Mouse (Mus musculus): ENCODE data around the gene Hoxc9. TPM values are rescaled to one million over a fixed set of nuclear protein-coding genes. Genes with fewer than 3 reads are reported as not detected.

The Hoxc9 gene
- polyA plus RNA-seq, 1 experiment from 2014 or later: 0.16 TPM

DNA sequence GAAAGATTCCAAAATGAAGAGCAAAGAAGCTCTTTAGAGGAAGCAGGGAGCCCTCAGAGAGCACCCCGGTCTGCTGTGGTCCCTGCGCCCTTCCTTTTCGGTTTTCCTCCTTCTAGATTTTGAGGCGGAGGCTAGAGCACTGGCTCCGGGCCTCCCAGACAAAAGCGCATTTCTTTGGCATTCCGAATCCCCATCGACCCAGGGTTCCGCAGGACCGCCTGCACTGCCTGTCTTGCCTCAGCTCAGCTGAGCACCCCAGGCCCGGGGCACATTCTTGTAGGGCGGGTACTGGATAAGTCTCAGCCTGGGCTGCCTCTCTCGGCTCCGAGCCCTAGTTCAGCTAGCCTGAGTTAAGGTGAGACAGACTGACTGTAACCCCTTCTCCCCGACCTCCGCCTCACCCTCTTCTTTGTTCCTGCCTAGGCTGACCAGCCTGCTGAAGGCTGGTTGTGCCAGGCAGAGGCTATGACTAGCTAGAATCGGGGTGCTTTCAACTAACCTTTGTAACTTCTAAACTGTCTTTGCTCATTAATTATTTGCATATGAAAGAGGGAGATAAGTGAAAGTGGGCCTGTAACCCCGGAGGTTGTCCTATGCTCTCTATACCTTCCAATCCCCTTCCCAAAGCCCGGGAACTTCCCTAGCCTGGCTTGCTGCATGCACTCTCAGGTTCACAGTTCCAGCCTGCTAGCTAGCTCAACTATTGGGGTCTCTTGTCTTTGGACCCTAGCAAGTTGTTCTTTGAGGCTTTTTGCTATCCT is 39.3 kb downstream of the Hoxc9 start:
- peak overlapping the region; percentile 62 for H3K4me2 ChIP-seq (ENCODE audit: low read length)
- no peak for ATAC-seq
- peaks cover 65% of the 10 kb centered on the region for H3K27me3 ChIP-seq (replicated peaks; ENCODE audit: control insufficient read depth, insufficient read depth, low read length)
- WGBS: 7% methylated on average over 19 of the region's 19 CpGs
- peaks cover 3% of the 10 kb centered on the region for H3K4me1 ChIP-seq (ENCODE audit: control insufficient read depth, insufficient read depth, low read depth, low read length)
- H3K36me3 ChIP-seq (ENCODE audit: control insufficient read depth, insufficient read depth, low read length): no peaks in the 10 kb centered on the region
- peak overlapping the region; percentile 73 for H3K27ac ChIP-seq (ENCODE audit: low read depth, low read length)
- peak overlapping the region; percentile 66 for H3K9ac ChIP-seq (ENCODE audit: low read depth, low read length)
- peak overlapping the region; percentile 41 for H3K4me3 ChIP-seq (ENCODE audit: low read length)
- H3K9me3 ChIP-seq (ENCODE audit: control insufficient read depth, low read length): no peaks in the 10 kb centered on the region

DNA sequence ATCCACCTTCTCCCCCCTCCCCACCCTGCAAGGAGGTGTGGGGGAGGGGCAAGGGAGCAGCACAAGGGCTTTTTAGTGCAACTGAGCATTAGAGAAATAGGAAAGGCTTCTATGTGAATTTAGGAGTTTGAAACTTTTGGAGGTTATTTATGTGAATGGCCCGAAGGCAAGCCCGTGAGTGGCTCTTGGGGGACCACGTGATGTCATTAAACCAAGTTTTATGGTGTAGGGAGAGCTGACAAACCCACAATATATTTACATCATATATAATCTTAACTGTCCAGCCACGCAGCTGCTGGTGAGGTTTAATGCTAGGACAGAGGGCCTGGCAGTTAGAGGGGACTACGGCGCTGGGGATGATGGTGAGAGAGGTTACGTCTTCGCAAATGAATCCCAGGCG is 42.4 kb downstream of the Hoxc9 start, which contains the start of gene Hoxc4:
TSS of gene Hoxc4 (plus strand) at position 299 of the 400 bp plus-strand sequence.
- Histone ChIP-seq H3K27ac (ENCODE audit: low read depth, low read length) (peak within 1 kb of the TSS; percentile 21; the same call in 1 of the 2 replicates), H3K4me3 (ENCODE audit: low read length) (no peak within 1 kb of the TSS), H3K36me3 (ENCODE audit: control insufficient read depth, insufficient read depth, low read length) (no peaks in the 10 kb centered on the region), H3K9me3 (ENCODE audit: control insufficient read depth, low read length) (no peaks in the 10 kb centered on the region), H3K4me2 (ENCODE audit: low read length) (no peak within 1 kb of the TSS), H3K27me3 (replicated peaks; ENCODE audit: control insufficient read depth, insufficient read depth, low read length) (peaks cover 64% of the 10 kb centered on the region), H3K4me1 (ENCODE audit: control insufficient read depth, insufficient read depth, low read depth, low read length) (peaks cover 3% of the 10 kb centered on the region), H3K9ac (ENCODE audit: low read depth, low read length) (no peak within 1 kb of the TSS)
- 18% methylated on average over 9 of the region's 9 CpGs for WGBS
- no peak for ATAC-seq

DNA sequence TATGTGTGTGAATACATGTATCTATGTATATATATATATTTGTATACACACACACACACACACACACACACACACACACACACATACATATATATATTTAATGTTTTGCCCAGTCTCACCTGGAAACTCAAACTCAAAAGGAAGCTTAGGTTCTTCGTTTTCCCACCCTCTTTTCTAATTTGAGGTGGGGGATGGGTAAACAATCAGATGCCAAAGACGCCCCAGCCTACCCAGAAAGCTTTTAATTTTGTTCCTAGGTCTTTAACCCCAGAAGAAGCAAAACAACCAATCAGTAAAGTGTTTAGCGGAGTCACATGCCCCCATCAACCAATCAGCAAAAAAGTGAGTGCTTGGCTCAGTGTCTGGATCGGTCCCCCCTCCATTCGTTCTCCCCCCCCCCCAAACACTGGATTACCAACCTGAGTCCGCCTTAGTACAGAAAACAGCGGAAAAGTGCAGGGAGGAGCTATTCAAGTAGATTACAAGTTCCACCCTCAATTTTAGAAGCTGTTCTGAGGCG is 44.7 kb downstream of the Hoxc9 start:
- Histone ChIP-seq H3K9me3 (ENCODE audit: control insufficient read depth, low read length) (no peaks in the 10 kb centered on the region), H3K4me2 (ENCODE audit: low read length) (peak overlapping the region; percentile 38), H3K4me1 (ENCODE audit: control insufficient read depth, insufficient read depth, low read depth, low read length) (no peaks in the 10 kb centered on the region), H3K27ac (ENCODE audit: low read depth, low read length) (no peak overlapping the region), H3K9ac (ENCODE audit: low read depth, low read length) (no peak overlapping the region), H3K36me3 (ENCODE audit: control insufficient read depth, insufficient read depth, low read length) (no peaks in the 10 kb centered on the region), H3K27me3 (replicated peaks; ENCODE audit: control insufficient read depth, insufficient read depth, low read length) (peaks cover 65% of the 10 kb centered on the region), H3K4me3 (ENCODE audit: low read length) (peak overlapping the region; percentile 19)
- 2% methylated on average over 8 of the region's 8 CpGs for WGBS
- ATAC-seq: no peak

DNA sequence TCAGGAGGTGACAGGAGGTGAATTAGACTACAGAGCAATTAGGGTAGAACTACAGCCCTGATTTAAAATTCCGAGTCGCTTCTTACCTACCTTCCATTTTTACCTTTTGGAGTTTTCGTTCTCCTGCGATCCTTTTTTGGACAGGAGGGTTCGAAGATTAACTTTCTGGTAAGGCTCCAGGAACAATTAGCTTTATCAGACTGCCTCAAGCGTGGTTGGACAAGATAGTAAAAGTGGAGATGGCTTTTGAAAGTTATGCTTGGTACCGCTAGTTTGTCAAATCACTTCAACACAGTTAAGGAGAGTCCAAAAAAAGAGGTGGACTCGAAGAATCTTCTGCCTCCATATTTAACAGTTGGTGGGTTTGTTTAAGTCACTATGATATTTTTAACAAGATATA is 45.3 kb downstream of the Hoxc9 start:
- Histone ChIP-seq H3K4me2 (ENCODE audit: low read length) (peak overlapping the region; percentile 38), H3K27me3 (replicated peaks; ENCODE audit: control insufficient read depth, insufficient read depth, low read length) (peaks cover 62% of the 10 kb centered on the region), H3K36me3 (ENCODE audit: control insufficient read depth, insufficient read depth, low read length) (no peaks in the 10 kb centered on the region), H3K9me3 (ENCODE audit: control insufficient read depth, low read length) (no peaks in the 10 kb centered on the region), H3K9ac (ENCODE audit: low read depth, low read length) (no peak overlapping the region), H3K4me1 (ENCODE audit: control insufficient read depth, insufficient read depth, low read depth, low read length) (no peaks in the 10 kb centered on the region), H3K27ac (ENCODE audit: low read depth, low read length) (no peak overlapping the region), H3K4me3 (ENCODE audit: low read length) (no peak overlapping the region)
- no peak for ATAC-seq
- 8% methylated on average over 8 of the region's 8 CpGs for WGBS

DNA sequence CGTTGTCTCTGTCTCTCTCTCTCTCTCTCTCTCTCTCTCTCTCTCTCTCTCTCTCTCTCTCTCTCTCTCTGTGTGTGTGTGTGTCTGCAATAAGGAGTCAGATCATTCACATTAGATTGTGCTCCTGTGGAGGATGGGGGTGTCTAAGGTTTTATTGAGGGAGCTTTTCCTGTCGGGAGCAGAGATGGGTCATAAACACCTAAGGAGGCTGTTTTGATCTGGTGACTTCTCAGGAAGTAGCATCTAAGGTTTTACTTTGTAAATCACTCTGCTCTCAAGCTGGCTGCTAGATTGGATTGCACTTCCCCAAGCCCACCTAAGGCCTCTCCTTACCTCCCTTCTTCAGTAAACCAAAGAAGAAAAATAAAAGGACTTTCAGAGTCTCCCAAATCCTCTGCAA is 47.9 kb downstream of the Hoxc9 start:
- Histone ChIP-seq H3K4me3 (ENCODE audit: low read length) (no peak overlapping the region), H3K27ac (ENCODE audit: low read depth, low read length) (no peak overlapping the region), H3K4me1 (ENCODE audit: control insufficient read depth, insufficient read depth, low read depth, low read length) (no peaks in the 10 kb centered on the region), H3K36me3 (ENCODE audit: control insufficient read depth, insufficient read depth, low read length) (no peaks in the 10 kb centered on the region), H3K9ac (ENCODE audit: low read depth, low read length) (no peak overlapping the region), H3K9me3 (ENCODE audit: control insufficient read depth, low read length) (no peaks in the 10 kb centered on the region), H3K4me2 (ENCODE audit: low read length) (no peak overlapping the region), H3K27me3 (replicated peaks; ENCODE audit: control insufficient read depth, insufficient read depth, low read length) (peaks cover 58% of the 10 kb centered on the region)
- WGBS: 7% methylated on average over 2 of the region's 2 CpGs
- no peak for ATAC-seq

DNA sequence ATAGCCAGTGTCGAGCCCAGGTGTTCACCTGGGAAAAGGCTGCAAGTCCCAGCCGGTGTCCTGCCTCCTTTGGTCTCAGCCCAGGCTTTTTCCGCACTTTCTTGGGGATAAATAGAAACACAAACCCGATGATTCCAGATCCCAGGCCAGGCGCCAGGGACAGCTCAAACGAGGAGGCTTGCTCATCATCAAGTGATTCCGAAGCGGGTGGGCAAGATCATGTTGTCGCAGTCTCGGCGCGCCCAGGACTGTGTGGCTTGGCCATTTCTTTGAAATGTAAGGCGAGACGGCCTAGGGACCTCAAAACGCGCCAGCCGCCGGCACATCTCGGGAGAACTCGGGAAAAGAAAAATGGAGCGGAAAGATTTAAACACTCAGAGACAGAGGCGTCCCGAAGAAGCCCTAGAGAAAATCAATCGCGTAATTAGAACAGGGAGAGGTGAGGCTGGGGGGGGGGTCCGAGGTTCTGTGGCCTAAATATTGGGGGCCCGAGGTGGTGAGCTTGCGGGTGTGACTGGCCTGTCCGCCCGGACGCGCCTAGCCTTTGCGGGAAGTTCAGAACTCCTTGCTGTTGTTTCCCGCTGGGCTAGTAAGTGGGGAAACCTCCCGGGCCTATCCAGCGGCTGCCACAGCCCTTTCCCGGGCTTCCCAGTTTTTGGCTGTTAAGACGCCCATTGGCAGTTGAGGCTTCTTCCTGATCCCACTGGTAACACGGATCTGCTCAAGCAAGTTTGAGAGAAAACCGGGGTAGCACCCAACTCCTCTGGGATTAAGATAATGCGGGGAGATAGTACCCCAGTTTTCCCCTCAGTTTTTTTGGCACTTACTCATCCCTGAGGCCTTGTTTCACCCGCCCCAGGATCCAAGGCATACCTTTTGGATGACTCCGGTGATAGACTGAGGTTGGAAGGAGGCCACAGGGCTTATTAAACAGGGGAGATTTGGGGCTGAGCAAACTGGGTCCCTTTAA is 51.3 kb downstream of the Hoxc9 start:
- no peaks in the 10 kb centered on the region for H3K4me1 ChIP-seq (ENCODE audit: control insufficient read depth, insufficient read depth, low read depth, low read length)
- 4% methylated on average over 43 of the region's 43 CpGs for WGBS

DNA sequence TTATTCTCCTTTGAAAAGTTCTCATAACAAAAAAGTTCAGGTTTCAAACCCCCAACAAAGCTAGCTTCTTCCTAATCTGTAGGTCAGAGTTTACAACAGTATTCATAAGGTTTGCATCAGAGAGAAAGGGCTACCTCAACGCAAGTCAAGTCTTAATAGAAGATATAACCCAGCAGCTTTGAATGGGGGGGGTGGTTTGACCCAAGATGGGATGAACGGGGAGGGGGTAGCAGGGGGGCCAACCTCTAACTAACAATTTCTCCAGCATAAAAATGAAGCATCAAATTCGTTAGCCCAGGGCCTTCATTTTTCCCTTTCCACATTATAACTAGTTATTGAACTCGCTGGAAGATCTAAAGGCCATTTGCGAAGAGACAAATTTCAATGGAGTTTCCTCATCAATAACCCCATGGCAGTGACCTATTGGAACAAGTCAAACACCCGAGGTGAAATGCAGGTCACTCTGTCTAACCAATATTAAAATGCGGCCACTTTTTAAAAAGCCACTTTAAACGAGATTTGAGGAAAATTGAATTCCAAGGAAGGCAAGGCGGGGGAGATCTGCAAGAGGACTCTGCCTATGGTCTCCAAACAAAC is 52.8 kb downstream of the Hoxc9 start:
- Histone ChIP-seq H3K36me3 (ENCODE audit: control insufficient read depth, insufficient read depth, low read length) (no peaks in the 10 kb centered on the region), H3K9me3 (ENCODE audit: control insufficient read depth, low read length) (no peaks in the 10 kb centered on the region), H3K4me1 (ENCODE audit: control insufficient read depth, insufficient read depth, low read depth, low read length) (no peaks in the 10 kb centered on the region), H3K4me2 (ENCODE audit: low read length) (no peak overlapping the region), H3K27ac (ENCODE audit: low read depth, low read length) (no peak overlapping the region), H3K9ac (ENCODE audit: low read depth, low read length) (no peak overlapping the region), H3K27me3 (replicated peaks; ENCODE audit: control insufficient read depth, insufficient read depth, low read length) (peaks cover 45% of the 10 kb centered on the region), H3K4me3 (ENCODE audit: low read length) (no peak overlapping the region)
- WGBS: 14% methylated on average over 9 of the region's 9 CpGs
- ATAC-seq: no peak

More for the DNA sequence above, 51.3 kb downstream of the Hoxc9 start:
- peak overlapping the region; percentile 7 for H3K4me3 ChIP-seq (ENCODE audit: low read length)
- no peak for ATAC-seq
- H3K4me2 ChIP-seq (ENCODE audit: low read length): peak overlapping the region; percentile 50
- H3K36me3 ChIP-seq (ENCODE audit: control insufficient read depth, insufficient read depth, low read length): no peaks in the 10 kb centered on the region
- peak overlapping the region; percentile 72 for H3K27ac ChIP-seq (ENCODE audit: low read depth, low read length)
- H3K9ac ChIP-seq (ENCODE audit: low read depth, low read length): peak overlapping the region; percentile 51
- H3K9me3 ChIP-seq (ENCODE audit: control insufficient read depth, low read length): no peaks in the 10 kb centered on the region
- peaks cover 49% of the 10 kb centered on the region for H3K27me3 ChIP-seq (replicated peaks; ENCODE audit: control insufficient read depth, insufficient read depth, low read length)

DNA sequence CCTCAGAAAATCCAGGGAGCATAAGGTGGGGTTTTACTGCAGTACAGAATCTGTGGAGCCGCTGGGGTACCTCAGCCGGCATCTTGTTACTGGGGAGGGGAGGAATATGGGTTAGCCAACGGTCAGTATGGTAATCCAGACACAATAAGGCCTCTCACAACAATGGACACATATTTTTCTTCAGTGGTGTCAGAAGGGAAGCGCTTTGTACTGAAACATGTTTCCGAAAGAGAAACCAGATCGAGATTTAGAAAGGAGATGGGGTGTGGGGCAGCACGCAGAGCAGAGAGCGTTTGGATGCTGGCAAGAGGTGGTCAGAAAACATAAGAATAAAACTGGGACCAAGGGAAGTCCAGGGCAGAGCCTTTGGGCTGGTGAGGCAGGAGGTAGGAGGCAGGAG is 53.9 kb downstream of the Hoxc9 start:
- peak overlapping the region; percentile 35; the same call in 1 of the 2 replicates for H3K9ac ChIP-seq (ENCODE audit: low read depth, low read length)
- no peaks in the 10 kb centered on the region for H3K4me1 ChIP-seq (ENCODE audit: control insufficient read depth, insufficient read depth, low read depth, low read length)
- no peaks in the 10 kb centered on the region for H3K36me3 ChIP-seq (ENCODE audit: control insufficient read depth, insufficient read depth, low read length)
- peak overlapping the region; percentile 40 for H3K4me2 ChIP-seq (ENCODE audit: low read length)
- peak overlapping the region; percentile 64; the same call in 1 of the 2 replicates for H3K27ac ChIP-seq (ENCODE audit: low read depth, low read length)
- H3K27me3 ChIP-seq (replicated peaks; ENCODE audit: control insufficient read depth, insufficient read depth, low read length): peaks cover 43% of the 10 kb centered on the region
- 7% methylated on average over 8 of the region's 8 CpGs for WGBS
- H3K9me3 ChIP-seq (ENCODE audit: control insufficient read depth, low read length): no peaks in the 10 kb centered on the region
- ATAC-seq: no peak
- H3K4me3 ChIP-seq (ENCODE audit: low read length): peak overlapping the region; percentile 11; the same call in 1 of the 2 replicates

Data from hindbrain, embryonic 16.5 days (tissue).